Mouse (Mus musculus) hindbrain, postnatal 0 days (tissue): ENCODE measurements around the gene Rbm4. TPM values are rescaled to one million over a fixed set of nuclear protein-coding genes. Genes with fewer than 3 reads are reported as not detected.

ENCODE experiments used
- ATAC-seq: fragments of 200-750 bp; cut with Nextera tagmentation; 2 replicates; pipeline ENCODE4 v1.8.0; 2017; ENCODE audit warnings: mild to moderate bottlenecking, moderate TSS enrichment, moderate library complexity
- DNase-seq: peaks from one replicate; pipeline ENCODE4 v3.0.0-alpha.2; 2015; ENCODE audit warnings: low spot score
- H3K27ac ChIP-seq: fragments of 300-500 bp; sonication (generic); 2 replicates; pipeline ENCODE4 v1.5.1; 2014; ENCODE audit warnings: mild to moderate bottlenecking
- H3K27me3 ChIP-seq: fragments of 300-500 bp; sonication (generic); 2 replicates; pipeline ENCODE4 v1.6.1; 2014; ENCODE audit warnings: low read length, mixed read lengths; ENCODE audit not compliant: insufficient read depth
- H3K36me3 ChIP-seq: fragments of 300-500 bp; sonication (generic); 2 replicates; pipeline ENCODE4 v1.6.1; 2014; ENCODE audit warnings: low read length, mixed read lengths; ENCODE audit not compliant: insufficient read depth
- H3K4me1 ChIP-seq: fragments of 300-500 bp; sonication (generic); 2 replicates; pipeline ENCODE4 v1.6.1; 2014; ENCODE audit warnings: antibody characterized with exemption, low read length, mixed read lengths; ENCODE audit not compliant: insufficient read depth
- H3K4me2 ChIP-seq: fragments of 300-500 bp; sonication (generic); 2 replicates; pipeline ENCODE4 v1.6.1; 2014; ENCODE audit warnings: low read depth, mild to moderate bottlenecking, low read length, moderate library complexity, mixed read lengths
- H3K4me3 ChIP-seq: fragments of 300-500 bp; sonication (generic); 2 replicates; pipeline ENCODE4 v1.5.1; 2014; ENCODE audit warnings: low read length
- H3K9ac ChIP-seq: fragments of 300-500 bp; sonication (generic); replicated peaks from 2 replicates; pipeline ENCODE4 v1.6.1; 2014; ENCODE audit warnings: mild to moderate bottlenecking, low read length, moderate library complexity, mixed read lengths
- H3K9me3 ChIP-seq: fragments of 300-500 bp; sonication (generic); 2 replicates; pipeline ENCODE4 v1.6.1; 2016; ENCODE audit warnings: low read length, mixed read lengths
- CTCF ChIP-seq: IDR thresholded peaks from 2 replicates; pipeline ENCODE4 v1.5.1; 2016; ENCODE audit warnings: antibody characterized with exemption, control low read depth, low read depth
- WGBS: fragments of 180-500 bp; shearing (Covaris S2); extraction: QIAGEN DNeasy Blood & Tissue Kit; methylation state at CpG from one replicate; pipeline ENCODE4 v1.1.7; 2014; 5-methylcytosine and 5-hydroxymethylcytosine counted together
- polyA plus RNA-seq: library from polyadenylated mRNA; unstranded; fragments of >200 nt; fragmentation: Nextera tagmentation; extraction: Ambion mirVana; gene quantifications from 2 replicates; pipeline ENCODE4 v1.2.1, GENCODE M21; 2015
- total RNA-seq: library from RNA; depleted of rRNA; stranded (reverse); fragments of >200 nt; gene quantifications from 2 replicates; pipeline ENCODE4 v1.2.3, GENCODE M21; 2014; rRNA removed

The Rbm4 gene
- total and polyA plus RNA-seq, 2 experiments from 2014 or later, result 40.9 to 85.6 TPM

- WGBS, result 86% methylated on average over 11 of the region's 11 CpGs
- Histone ChIP-seq H3K9ac (no peak overlapping the region), H3K4me2 (no peak overlapping the region), H3K9me3 (no peaks in the 10 kb centered on the region), H3K27me3 (no peaks in the 10 kb centered on the region), H3K4me3 (no peak overlapping the region), H3K4me1 (no peaks in the 10 kb centered on the region), H3K36me3 (peaks cover 64% of the 10 kb centered on the region), H3K27ac (no peak overlapping the region)
- no peak for ATAC-seq
- no peak for TF ChIP-seq CTCF
- no peak for DNase-seq
Measured at GRCm38 (mm10) chr19:4739053-4739452, 54.6 kb downstream of the Rbm4 start.

- no peak for TF ChIP-seq CTCF
- no peaks in the 10 kb centered on the region for H3K4me1 ChIP-seq
- H3K9ac ChIP-seq, result no peak overlapping the region
- ATAC-seq (no peak), DNase-seq (no peak)
- H3K4me2 ChIP-seq, result no peak overlapping the region
- no peaks in the 10 kb centered on the region for H3K9me3 ChIP-seq
- H3K27me3 ChIP-seq, result no peaks in the 10 kb centered on the region
- H3K4me3 ChIP-seq, result no peak overlapping the region
- H3K36me3 ChIP-seq, result peaks cover 70% of the 10 kb centered on the region
- WGBS, result 83% methylated on average over 13 of the region's 13 CpGs
- H3K27ac ChIP-seq, result no peak overlapping the region
Measured at GRCm38 (mm10) chr19:4737866-4738265, 55.8 kb downstream of the Rbm4 start.

Other genes with a start within 250 kb of the Rbm4 start
- gene Lrfn4, start 178.2 kb downstream of the Rbm4 start, total RNA-seq, result 172 and 178 TPM in 2 replicates
- gene Lrfn4, start 178.2 kb downstream of the Rbm4 start, polyA plus RNA-seq, result 14.1 and 15.6 TPM in 2 replicates
- 59.6 and 77.1 TPM in 2 replicates for gene Rce1, start 168.3 kb downstream of the Rbm4 start, total RNA-seq
- gene Rce1, start 168.3 kb downstream of the Rbm4 start, polyA plus RNA-seq, result 47.6 and 48.9 TPM in 2 replicates
- 1.3 and 4.2 TPM in 2 replicates for gene Gm960, start 95.2 kb downstream of the Rbm4 start, total RNA-seq
- 5.2 and 5.5 TPM in 2 replicates for gene Gm960, start 95.2 kb downstream of the Rbm4 start, polyA plus RNA-seq
- 143 and 164 TPM in 2 replicates for gene Sptbn2, start 82.7 kb downstream of the Rbm4 start, total RNA-seq
- 17.9 TPM in 2 replicates for gene Sptbn2, start 82.7 kb downstream of the Rbm4 start, polyA plus RNA-seq
- 59.2 and 69.4 TPM in 2 replicates for gene Rbm4b, start 37.4 kb downstream of the Rbm4 start, total RNA-seq
- 81.8 and 84.8 TPM in 2 replicates for gene Rbm4b, start 37.4 kb downstream of the Rbm4 start, polyA plus RNA-seq
- gene Gm21992, start 17.7 kb upstream of the Rbm4 start, total RNA-seq, result 6.9 and 9.8 TPM in 2 replicates
- gene Gm21992, start 17.7 kb upstream of the Rbm4 start, polyA plus RNA-seq, result 11.9 and 19.8 TPM in 2 replicates
- gene Rbm14, start 17.7 kb upstream of the Rbm4 start, total RNA-seq, result 40.1 and 45.6 TPM in 2 replicates
- gene Rbm14, start 17.7 kb upstream of the Rbm4 start, polyA plus RNA-seq, result 37.5 TPM in 2 replicates
- 21.2 and 32.0 TPM in 2 replicates for gene Ccs, start 45.4 kb upstream of the Rbm4 start, total RNA-seq
- gene Ccs, start 45.4 kb upstream of the Rbm4 start, polyA plus RNA-seq, result 48.4 and 51.1 TPM in 2 replicates
- 0.72 and 0.89 TPM in 2 replicates for gene Ccdc87, start 45.5 kb upstream of the Rbm4 start, total RNA-seq
- gene Ccdc87, start 45.5 kb upstream of the Rbm4 start, polyA plus RNA-seq, result 0.71 and 0.83 TPM in 2 replicates
- 80.2 and 147 TPM in 2 replicates for gene Ctsf, start 61.2 kb upstream of the Rbm4 start, total RNA-seq
- 98.2 and 106 TPM in 2 replicates for gene Ctsf, start 61.2 kb upstream of the Rbm4 start, polyA plus RNA-seq
- gene Actn3, start 84.0 kb upstream of the Rbm4 start, total RNA-seq, result 6.8 and 8.4 TPM in 2 replicates
- 3.8 and 3.9 TPM in 2 replicates for gene Actn3, start 84.0 kb upstream of the Rbm4 start, polyA plus RNA-seq
- gene Zdhhc24, start 84.8 kb upstream of the Rbm4 start, total RNA-seq, result 29.1 and 30.7 TPM in 2 replicates
- 17.4 and 20.9 TPM in 2 replicates for gene Zdhhc24, start 84.8 kb upstream of the Rbm4 start, polyA plus RNA-seq
- gene Bbs1, start 112.7 kb upstream of the Rbm4 start, total RNA-seq, result 17.9 and 37.6 TPM in 2 replicates
- 7.3 and 9.1 TPM in 2 replicates for gene Bbs1, start 112.7 kb upstream of the Rbm4 start, polyA plus RNA-seq
- 94.0 and 111 TPM in 2 replicates for gene Dpp3, start 134.4 kb upstream of the Rbm4 start, total RNA-seq
- gene Dpp3, start 134.4 kb upstream of the Rbm4 start, polyA plus RNA-seq, result 78.3 and 79.2 TPM in 2 replicates
- 11.9 and 13.4 TPM in 2 replicates for gene Peli3, start 149.2 kb upstream of the Rbm4 start, total RNA-seq
- gene Peli3, start 149.2 kb upstream of the Rbm4 start, polyA plus RNA-seq, result 8.1 and 8.6 TPM in 2 replicates
- gene Mrpl11, start 168.2 kb upstream of the Rbm4 start, total RNA-seq, result 83.5 and 90.4 TPM in 2 replicates
- gene Mrpl11, start 168.2 kb upstream of the Rbm4 start, polyA plus RNA-seq, result 138 and 139 TPM in 2 replicates
- 1.9 and 3.0 TPM in 2 replicates for gene Npas4, start 196.4 kb upstream of the Rbm4 start, total RNA-seq
- gene Npas4, start 196.4 kb upstream of the Rbm4 start, polyA plus RNA-seq, result 0.13 and 0.20 TPM in 2 replicates
- 13.9 and 22.5 TPM in 2 replicates for gene Slc29a2, start 230.0 kb upstream of the Rbm4 start, total RNA-seq
- gene Slc29a2, start 230.0 kb upstream of the Rbm4 start, polyA plus RNA-seq, result 15.5 and 16.3 TPM in 2 replicates
- gene B4gat1, start 244.9 kb upstream of the Rbm4 start, total RNA-seq, result 166 and 178 TPM in 2 replicates
- 166 and 174 TPM in 2 replicates for gene B4gat1, start 244.9 kb upstream of the Rbm4 start, polyA plus RNA-seq
- gene AC124502.3, start 245.0 kb upstream of the Rbm4 start, total RNA-seq, result 4.5 and 8.5 TPM in 2 replicates
- gene AC124502.3, start 245.0 kb upstream of the Rbm4 start, polyA plus RNA-seq, result 2.4 and 3.0 TPM in 2 replicates
- gene Brms1, start 247.5 kb upstream of the Rbm4 start, total RNA-seq, result 5.0 and 5.5 TPM in 2 replicates
- 22.5 and 22.6 TPM in 2 replicates for gene Brms1, start 247.5 kb upstream of the Rbm4 start, polyA plus RNA-seq